Mouse (Mus musculus) neural tube, embryonic 15.5 days (tissue): Measurements from ENCODE around the gene 4930524B15Rik. TPM values are rescaled to one million over a fixed set of nuclear protein-coding genes. Genes with fewer than 3 reads are reported as not detected.
A peak's percentile ranks its signal among the peaks of the same experiment; 100 is the strongest.
"Not testable (repeated sequence)": the region's sequence is repeated elsewhere in the genome, so short reads cannot be mapped to it uniquely, and the experiment has no call there.

Experiments
- ATAC-seq: fragments of 200-750 bp; cut with Nextera tagmentation; 2 replicates; pipeline ENCODE4 v1.8.0; 2017; ENCODE audit warnings: mild to moderate bottlenecking, moderate TSS enrichment, moderate library complexity; ENCODE audit not compliant: low FRiP score
- H3K27ac ChIP-seq: fragments of 300-500 bp; sonication (generic); replicated peaks from 2 replicates; pipeline ENCODE4 v1.5.1; 2015; ENCODE audit warnings: mild to moderate bottlenecking, inconsistent platforms
- H3K27me3 ChIP-seq: fragments of 300-500 bp; sonication (generic); replicated peaks from 2 replicates; pipeline ENCODE4 v1.6.1; 2015; ENCODE audit warnings: inconsistent platforms
- H3K36me3 ChIP-seq: fragments of 300-500 bp; sonication (generic); 2 replicates; pipeline ENCODE4 v1.6.1; 2015; ENCODE audit warnings: inconsistent platforms
- H3K4me1 ChIP-seq: fragments of 300-500 bp; sonication (generic); 2 replicates; pipeline ENCODE4 v1.6.1; 2015; ENCODE audit warnings: inconsistent platforms
- H3K4me2 ChIP-seq: fragments of 300-500 bp; sonication (generic); 2 replicates; pipeline ENCODE4 v1.6.1; 2015; ENCODE audit warnings: inconsistent platforms, mild to moderate bottlenecking, moderate library complexity
- H3K4me3 ChIP-seq: fragments of 300-500 bp; sonication (generic); replicated peaks from 2 replicates; pipeline ENCODE4 v1.5.1; 2015; ENCODE audit warnings: mild to moderate bottlenecking, inconsistent platforms
- H3K9ac ChIP-seq: fragments of 300-500 bp; sonication (generic); replicated peaks from 2 replicates; pipeline ENCODE4 v1.6.1; 2015; ENCODE audit warnings: mild to moderate bottlenecking, inconsistent platforms
- H3K9me3 ChIP-seq: fragments of 300-500 bp; sonication (generic); replicated peaks from 2 replicates; pipeline ENCODE4 v1.6.1; 2016; ENCODE audit warnings: inconsistent platforms
- whole genome bisulfite sequencing: fragments of 180-500 bp; shearing (Covaris S2); methylation state at CpG from one replicate; pipeline ENCODE4 v1.1.7; 2015; ENCODE audit warnings: mixed read lengths; 5-methylcytosine and 5-hydroxymethylcytosine counted together
- polyA plus RNA-seq: library from polyadenylated mRNA; unstranded; fragments of >200 nt; fragmentation: Nextera tagmentation; extraction: Ambion mirVana; gene quantifications from 2 replicates; pipeline ENCODE4 v1.2.1, GENCODE M21; 2015

The 4930524B15Rik gene
- polyA plus RNA-seq, 1 experiment from 2014 or later = 0.22 TPM

GRCm38 (mm10) chr11:31949331-31949785 is 16.0 kb upstream of the 4930524B15Rik start:
- Histone ChIP-seq H3K27ac (peak overlapping the region; percentile 43; the same call in 1 of the 2 replicates), H3K27me3 (no peaks in the 10 kb centered on the region), H3K4me3 (peak overlapping the region; percentile 50), H3K9me3 (no peaks in the 10 kb centered on the region), H3K36me3 (no peaks in the 10 kb centered on the region), H3K4me2 (peak overlapping the region; percentile 76), H3K9ac (peak overlapping the region; percentile 40), H3K4me1 (peaks cover 17% of the 10 kb centered on the region)
- 2% methylated on average over 17 of the region's 17 CpGs for WGBS
- ATAC-seq = peak; percentile 86

- Histone ChIP-seq H3K4me1 (no peaks in the 10 kb centered on the region), H3K27me3 (no peaks in the 10 kb centered on the region), H3K4me3 (no peak overlapping the region), H3K9me3 (no peaks in the 10 kb centered on the region), H3K9ac (no peak overlapping the region), H3K27ac (no peak overlapping the region), H3K4me2 (no peak overlapping the region), H3K36me3 (no peaks in the 10 kb centered on the region)
- no peak for ATAC-seq
These were observed 5.3 kb upstream of the 4930524B15Rik start for GRCm38 (mm10) chr11:31960071-31960470.

GRCm38 (mm10) chr11:31963993-31964392 is 1.4 kb upstream of the 4930524B15Rik start:
- Histone ChIP-seq H3K36me3 (no peaks in the 10 kb centered on the region), H3K9me3 (no peaks in the 10 kb centered on the region), H3K27ac (no peak overlapping the region), H3K27me3 (no peaks in the 10 kb centered on the region), H3K4me1 (peaks cover 5% of the 10 kb centered on the region; the same call in 1 of the 2 replicates), H3K9ac (no peak overlapping the region), H3K4me2 (no peak overlapping the region), H3K4me3 (no peak overlapping the region)
- ATAC-seq = no peak
- 96% methylated on average over 1 of the region's 1 CpGs for WGBS

- H3K27ac ChIP-seq = no peak overlapping the region
- 78% methylated on average over 4 of the region's 4 CpGs for WGBS
- ATAC-seq = no peak
These were observed 8.7 kb downstream of the 4930524B15Rik start for GRCm38 (mm10) chr11:31974132-31974531.

GRCm38 (mm10) chr11:31974826-31975225 is 9.4 kb downstream of the 4930524B15Rik start:
- no peak overlapping the region for H3K27ac ChIP-seq
- 0 out of 2 replicates have a peak, but pooled peaks cover under 1% of the 10 kb centered on the region for H3K9me3 ChIP-seq
- WGBS = 70% methylated on average over 8 of the region's 8 CpGs
- H3K27me3 ChIP-seq = no peaks in the 10 kb centered on the region
- H3K4me1 ChIP-seq = no peaks in the 10 kb centered on the region
- H3K9ac ChIP-seq = no peak overlapping the region
- no peak for ATAC-seq
- no peaks in the 10 kb centered on the region for H3K36me3 ChIP-seq
- no peak overlapping the region for H3K4me2 ChIP-seq
- H3K4me3 ChIP-seq = no peak overlapping the region

More at GRCm38 (mm10) chr11:31974132-31974531, 8.7 kb downstream of the 4930524B15Rik start:
- Histone ChIP-seq H3K27me3 (no peaks in the 10 kb centered on the region), H3K4me3 (no peak overlapping the region), H3K4me2 (no peak overlapping the region), H3K9me3 (no peaks in the 10 kb centered on the region), H3K4me1 (no peaks in the 10 kb centered on the region), H3K9ac (no peak overlapping the region), H3K36me3 (no peaks in the 10 kb centered on the region)

GRCm38 (mm10) chr11:31975678-31976077 is 10.3 kb downstream of the 4930524B15Rik start:
- Histone ChIP-seq H3K27ac (no peak overlapping the region), H3K9ac (no peak overlapping the region), H3K27me3 (no peaks in the 10 kb centered on the region), H3K9me3 (0 out of 2 replicates have a peak, but pooled peaks cover 6% of the 10 kb centered on the region), H3K4me3 (no peak overlapping the region), H3K36me3 (no peaks in the 10 kb centered on the region), H3K4me2 (no peak overlapping the region), H3K4me1 (no peaks in the 10 kb centered on the region)
- WGBS = 87% methylated on average over 5 of the region's 5 CpGs
- no peak for ATAC-seq

GRCm38 (mm10) chr11:31976137-31976536 is 10.7 kb downstream of the 4930524B15Rik start:
- H3K27me3 ChIP-seq = no peaks in the 10 kb centered on the region

GRCm38 (mm10) chr11:31980089-31980488 is 14.7 kb downstream of the 4930524B15Rik start:
- H3K9me3 ChIP-seq, H3K4me3 ChIP-seq, H3K27me3 ChIP-seq, ATAC-seq, H3K4me2 ChIP-seq, H3K27ac ChIP-seq, H3K36me3 ChIP-seq, H3K9ac ChIP-seq, H3K4me1 ChIP-seq: not testable (repeated sequence)
- 88% methylated on average over 5 of the region's 5 CpGs for WGBS

More at GRCm38 (mm10) chr11:31976137-31976536, 10.7 kb downstream of the 4930524B15Rik start:
- Histone ChIP-seq H3K4me1 (no peaks in the 10 kb centered on the region), H3K36me3 (no peaks in the 10 kb centered on the region), H3K9ac (no peak overlapping the region), H3K4me3 (no peak overlapping the region), H3K27ac (no peak overlapping the region), H3K9me3 (0 out of 2 replicates have a peak, but pooled peaks cover 6% of the 10 kb centered on the region), H3K4me2 (no peak overlapping the region)
- 81% methylated on average over 5 of the region's 5 CpGs for WGBS
- no peak for ATAC-seq

- 92% methylated on average over 7 of the region's 7 CpGs for WGBS
- H3K4me3 ChIP-seq = no peak overlapping the region
- no peaks in the 10 kb centered on the region for H3K27me3 ChIP-seq
- H3K4me1 ChIP-seq = no peaks in the 10 kb centered on the region
- no peak for ATAC-seq
- no peak overlapping the region for H3K9ac ChIP-seq
- no peak overlapping the region for H3K27ac ChIP-seq
- H3K4me2 ChIP-seq = no peak overlapping the region
- H3K36me3 ChIP-seq = no peaks in the 10 kb centered on the region
- 0 out of 2 replicates have a peak, but pooled peaks cover 6% of the 10 kb centered on the region for H3K9me3 ChIP-seq
These were observed 16.4 kb downstream of the 4930524B15Rik start for GRCm38 (mm10) chr11:31981830-31982229.

- WGBS = 88% methylated on average over 13 of the region's 13 CpGs
- not testable (repeated sequence) for H3K27ac ChIP-seq, H3K9me3 ChIP-seq, ATAC-seq, H3K27me3 ChIP-seq, H3K36me3 ChIP-seq, H3K4me2 ChIP-seq, H3K4me1 ChIP-seq, H3K9ac ChIP-seq, H3K4me3 ChIP-seq
These were observed 17.0 kb downstream of the 4930524B15Rik start for GRCm38 (mm10) chr11:31982247-31982943.

- Histone ChIP-seq H3K27ac (no peak overlapping the region), H3K4me2 (no peak overlapping the region), H3K9me3 (0 out of 2 replicates have a peak, but pooled peaks cover 6% of the 10 kb centered on the region), H3K27me3 (no peaks in the 10 kb centered on the region), H3K36me3 (no peaks in the 10 kb centered on the region), H3K9ac (no peak overlapping the region), H3K4me3 (no peak overlapping the region), H3K4me1 (no peaks in the 10 kb centered on the region)
- ATAC-seq = no peak
These were observed 17.9 kb downstream of the 4930524B15Rik start for GRCm38 (mm10) chr11:31983249-31983648.

GRCm38 (mm10) chr11:31984786-31985185 is 19.4 kb downstream of the 4930524B15Rik start:
- no peaks in the 10 kb centered on the region for H3K27me3 ChIP-seq
- H3K4me1 ChIP-seq = no peaks in the 10 kb centered on the region
- H3K27ac ChIP-seq = no peak overlapping the region
- H3K4me2 ChIP-seq = no peak overlapping the region
- 72% methylated on average over 2 of the region's 2 CpGs for WGBS
- H3K4me3 ChIP-seq = no peak overlapping the region
- no peak for ATAC-seq
- H3K36me3 ChIP-seq = no peaks in the 10 kb centered on the region
- H3K9ac ChIP-seq = no peak overlapping the region
- 0 out of 2 replicates have a peak, but pooled peaks cover 5% of the 10 kb centered on the region for H3K9me3 ChIP-seq
